Mouse (Mus musculus) retina, postnatal 1 day (tissue): ENCODE data around the gene Hectd1.

ENCODE experiments used
- DNase-seq: peaks from one replicate; pipeline ENCODE4 v3.0.0-alpha.2; 2012

Hectd1 gene

DNA sequence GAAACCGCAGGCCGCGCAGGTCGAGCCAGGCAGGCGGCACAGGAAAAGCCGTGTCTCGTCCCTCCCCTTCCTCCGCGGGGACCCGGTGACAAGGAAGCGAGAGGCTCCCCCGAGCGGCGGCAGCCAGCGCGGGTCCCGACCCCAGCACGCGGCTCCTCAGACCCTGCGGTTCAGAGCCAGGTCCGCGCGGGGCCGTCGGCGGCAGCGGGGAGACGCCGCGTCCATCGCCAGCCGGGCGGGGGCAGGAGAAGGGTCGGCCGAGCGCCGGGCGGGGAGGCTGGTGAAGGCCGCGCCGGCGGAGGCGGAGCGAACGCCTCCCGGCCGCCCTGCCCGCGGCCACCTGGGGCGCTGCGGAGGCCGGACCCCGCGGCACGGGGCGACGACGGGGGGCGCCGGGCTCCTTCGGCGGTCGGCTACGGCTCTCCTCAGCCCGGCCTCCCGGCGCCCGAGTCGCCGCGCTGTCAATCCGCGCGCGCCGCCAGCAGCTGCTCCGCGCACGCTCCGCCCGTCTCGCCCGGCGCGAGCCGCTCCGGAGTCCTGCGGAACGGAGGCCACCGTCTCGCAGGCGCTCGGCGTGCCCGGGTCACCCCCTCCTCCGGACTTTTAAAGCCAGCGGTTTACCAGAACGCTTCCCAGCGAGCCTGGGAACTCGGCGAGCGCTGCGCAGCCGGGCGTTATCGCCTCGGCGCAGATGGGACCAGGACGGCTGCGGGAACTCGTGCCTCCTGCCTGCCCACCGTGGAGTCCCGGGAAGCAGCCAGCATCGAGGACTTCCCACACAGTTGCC, at the start of gene Hectd1:
Gene Hectd1, minus strand, starts transcription at position 247 of the 787 bp plus-strand sequence.
- peak; percentile 92 for DNase-seq

- DNase-seq = no peak
Observed at GRCm38 (mm10) chr12:51871446-51872144, 42.3 kb upstream of the Hectd1 start.

- no peak for DNase-seq
Observed at GRCm38 (mm10) chr12:51869511-51869910, 40.2 kb upstream of the Hectd1 start.

- DNase-seq = no peak
Observed at GRCm38 (mm10) chr12:51867076-51867475, 37.7 kb upstream of the Hectd1 start.

GRCm38 (mm10) chr12:51866226-51866910, 37.0 kb upstream of the Hectd1 start:
- DNase-seq = no peak

GRCm38 (mm10) chr12:51865790-51866179, 36.4 kb upstream of the Hectd1 start:
- peak; percentile 86 for DNase-seq

GRCm38 (mm10) chr12:51865061-51865789, 35.9 kb upstream of the Hectd1 start:
- DNase-seq = no peak

DNA sequence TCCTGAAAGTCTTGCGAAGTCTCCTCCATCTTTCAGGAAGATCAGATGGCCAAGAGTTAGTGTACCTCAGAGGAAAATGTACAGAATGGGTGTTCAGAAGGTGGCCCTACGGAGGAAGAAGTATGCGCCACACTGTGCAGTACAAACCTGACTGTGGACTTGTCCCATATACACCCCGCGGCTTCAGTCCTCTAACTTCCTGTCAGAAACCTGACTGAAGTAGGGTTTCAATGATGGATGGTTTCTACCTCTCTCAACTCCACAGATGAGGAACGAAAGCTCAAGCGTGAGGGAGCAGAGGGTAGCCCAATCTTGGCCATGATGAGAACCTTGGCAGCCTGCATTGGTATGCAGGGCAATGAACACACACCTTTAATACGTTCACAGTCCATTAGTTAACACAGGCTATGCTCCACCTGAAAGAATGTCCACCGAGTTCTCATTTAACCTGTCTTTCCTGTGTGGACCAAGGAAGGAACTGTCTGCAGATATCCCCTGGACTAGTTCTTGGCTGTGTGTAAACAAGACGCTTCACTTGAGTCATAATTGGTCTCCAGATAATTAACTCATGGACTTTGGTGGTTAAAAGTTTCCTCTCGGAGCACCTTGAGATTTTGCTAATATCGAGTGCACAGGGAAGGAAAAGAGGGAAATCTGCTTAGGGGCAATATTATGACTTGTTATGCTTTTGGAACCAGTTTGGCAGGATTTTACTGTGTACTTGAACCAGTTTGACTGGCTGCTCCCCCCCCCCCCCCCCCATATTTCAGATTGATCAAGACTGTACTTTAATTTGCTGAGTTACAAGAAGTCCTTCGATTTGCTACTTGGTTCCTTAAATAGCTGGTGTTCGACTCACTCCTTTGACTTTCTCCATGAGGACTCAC, 34.0 kb upstream of the Hectd1 start:
- no peak for DNase-seq

- no peak for DNase-seq
Observed at GRCm38 (mm10) chr12:51858134-51859028, 29.0 kb upstream of the Hectd1 start.

- DNase-seq = no peak
Observed at GRCm38 (mm10) chr12:51856768-51857295, 27.5 kb upstream of the Hectd1 start.

DNA sequence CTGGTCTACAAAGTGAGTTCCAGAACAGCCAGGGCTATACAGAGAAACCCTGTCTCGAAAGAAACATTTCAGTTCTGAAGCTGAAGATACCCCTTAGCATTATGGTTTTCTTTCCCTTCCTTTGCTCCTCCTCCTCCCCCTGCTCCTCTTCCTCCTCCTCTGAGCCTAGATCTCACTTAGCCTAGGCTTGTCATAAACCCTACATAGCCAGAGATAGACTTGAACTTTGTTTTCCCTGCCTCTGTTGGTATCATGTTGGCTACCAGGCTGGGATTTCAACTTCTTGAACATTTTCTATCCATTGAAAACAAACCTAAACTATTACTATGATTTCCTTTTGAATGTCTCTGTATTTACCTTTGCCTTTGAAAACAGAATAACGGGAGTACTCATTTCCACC, 26.5 kb upstream of the Hectd1 start:
- no peak for DNase-seq

GRCm38 (mm10) chr12:51855453-51855852, 26.1 kb upstream of the Hectd1 start:
- no peak for DNase-seq

GRCm38 (mm10) chr12:51851617-51852016, 22.3 kb upstream of the Hectd1 start:
- no peak for DNase-seq

- no peak for DNase-seq
Observed at GRCm38 (mm10) chr12:51851155-51851554, 21.8 kb upstream of the Hectd1 start.

GRCm38 (mm10) chr12:51850339-51850738, 21.0 kb upstream of the Hectd1 start:
- no peak for DNase-seq

GRCm38 (mm10) chr12:51849902-51850301, 20.6 kb upstream of the Hectd1 start:
- DNase-seq = no peak

- DNase-seq = no peak
Observed at GRCm38 (mm10) chr12:51847953-51848680, 18.8 kb upstream of the Hectd1 start.

- DNase-seq = no peak
Observed at GRCm38 (mm10) chr12:51845261-51845660, 15.9 kb upstream of the Hectd1 start.

GRCm38 (mm10) chr12:51844771-51845256, 15.5 kb upstream of the Hectd1 start:
- peak; percentile 92 for DNase-seq
